Mouse (Mus musculus) limb, embryonic 15.5 days (tissue): ENCODE data around the gene Syne2. TPM values are rescaled to one million over a fixed set of nuclear protein-coding genes. Genes with fewer than 3 reads are reported as not detected.

Source experiments
- ATAC-seq: fragments of 200-750 bp; cut with Nextera tagmentation; 2 replicates; pipeline ENCODE4 v1.8.0; 2017; ENCODE audit warnings: low read depth, moderate TSS enrichment; ENCODE audit not compliant: insufficient number of reproducible peaks, low FRiP score, low TSS enrichment
- H3K27ac ChIP-seq: fragments of 300-500 bp; sonication (generic); 2 replicates; pipeline ENCODE4 v1.5.1; 2015; ENCODE audit warnings: moderate library complexity, mild to moderate bottlenecking, inconsistent platforms
- H3K27me3 ChIP-seq: fragments of 300-500 bp; sonication (generic); 2 replicates; pipeline ENCODE4 v1.6.1; 2015; ENCODE audit warnings: inconsistent platforms
- H3K36me3 ChIP-seq: fragments of 300-500 bp; sonication (generic); 2 replicates; pipeline ENCODE4 v1.6.1; 2015; ENCODE audit warnings: inconsistent platforms
- H3K4me1 ChIP-seq: fragments of 300-500 bp; sonication (generic); 2 replicates; pipeline ENCODE4 v1.6.1; 2015; ENCODE audit warnings: inconsistent platforms
- H3K4me2 ChIP-seq: fragments of 300-500 bp; sonication (generic); 2 replicates; pipeline ENCODE4 v1.6.1; 2015; ENCODE audit warnings: mild to moderate bottlenecking, inconsistent platforms
- H3K4me3 ChIP-seq: fragments of 300-500 bp; sonication (generic); 2 replicates; pipeline ENCODE4 v1.5.1; 2015; ENCODE audit warnings: mild to moderate bottlenecking, inconsistent platforms
- H3K9ac ChIP-seq: fragments of 300-500 bp; sonication (generic); 2 replicates; pipeline ENCODE4 v1.6.1; 2015; ENCODE audit warnings: inconsistent platforms
- H3K9me3 ChIP-seq: fragments of 300-500 bp; sonication (generic); 2 replicates; pipeline ENCODE4 v1.6.1; 2016; ENCODE audit warnings: inconsistent platforms
- WGBS: fragments of 180-500 bp; shearing (Covaris S2); methylation state at CpG from one replicate; pipeline ENCODE4 v1.1.7; 2015; 5-methylcytosine and 5-hydroxymethylcytosine counted together
- polyA plus RNA-seq: library from polyadenylated mRNA; unstranded; fragments of >200 nt; fragmentation: Nextera tagmentation; extraction: Ambion mirVana; gene quantifications from 2 replicates; pipeline ENCODE4 v1.2.1, GENCODE M21; 2015

The Syne2 gene
- polyA plus RNA-seq, 1 experiment from 2014 or later, result 45.9 TPM

DNA sequence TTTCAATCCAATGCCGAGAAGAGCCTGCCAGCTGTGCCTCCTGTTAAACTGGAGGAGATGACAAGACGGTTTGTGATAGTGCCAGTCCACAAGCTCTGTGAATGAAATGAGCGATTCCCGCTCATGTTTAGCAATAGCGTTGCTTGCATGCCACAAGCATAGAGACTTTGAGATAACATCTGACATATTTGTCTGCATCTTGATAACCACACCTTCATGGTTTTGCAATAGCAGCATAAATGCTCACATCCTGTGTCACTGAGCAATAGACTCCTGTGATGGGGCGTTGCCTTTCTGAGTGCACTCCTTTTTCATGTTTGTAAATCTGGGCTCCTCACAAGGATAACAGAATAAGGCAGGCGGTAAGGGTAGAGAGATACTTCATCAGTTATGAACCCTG is 87.4 kb downstream of the Syne2 start:
- Histone ChIP-seq H3K4me2 (no peak overlapping the region), H3K9ac (no peak overlapping the region), H3K4me3 (no peak overlapping the region), H3K4me1 (no peaks in the 10 kb centered on the region), H3K9me3 (no peaks in the 10 kb centered on the region), H3K27me3 (no peaks in the 10 kb centered on the region), H3K27ac (no peak overlapping the region), H3K36me3 (peaks cover 11% of the 10 kb centered on the region)
- WGBS, result 80% methylated on average over 7 of the region's 7 CpGs
- no peak for ATAC-seq

DNA sequence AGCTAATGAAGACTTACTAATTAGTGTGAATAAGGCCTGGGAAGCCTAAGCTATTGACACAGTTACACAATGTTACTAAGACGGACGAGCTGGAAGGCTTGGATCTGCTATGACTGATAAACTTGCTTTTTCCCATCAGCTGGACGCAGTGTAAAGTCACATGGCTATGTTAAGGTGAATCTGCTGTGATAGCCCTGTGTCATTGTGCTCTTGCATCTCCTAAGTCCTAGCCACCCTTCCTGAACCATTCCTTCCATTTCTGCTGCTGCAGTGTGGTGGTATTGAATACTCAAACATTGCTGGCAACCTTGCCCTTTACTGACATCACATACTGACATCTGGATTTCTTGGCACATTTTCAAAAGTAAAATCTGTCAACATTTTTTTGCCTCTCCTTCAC is 90.5 kb downstream of the Syne2 start:
- H3K4me1 ChIP-seq, result no peaks in the 10 kb centered on the region
- peaks cover 23% of the 10 kb centered on the region for H3K36me3 ChIP-seq
- no peak overlapping the region for H3K27ac ChIP-seq
- no peak overlapping the region for H3K4me3 ChIP-seq
- no peak overlapping the region for H3K4me2 ChIP-seq
- ATAC-seq, result no peak
- 89% methylated on average over 3 of the region's 3 CpGs for WGBS
- H3K9ac ChIP-seq, result no peak overlapping the region
- no peaks in the 10 kb centered on the region for H3K27me3 ChIP-seq
- H3K9me3 ChIP-seq, result no peaks in the 10 kb centered on the region

GRCm38 (mm10) chr12:75915694-75916093 is 97.8 kb downstream of the Syne2 start:
- Histone ChIP-seq H3K4me1 (no peaks in the 10 kb centered on the region), H3K4me2 (no peak overlapping the region), H3K4me3 (no peak overlapping the region), H3K9me3 (no peaks in the 10 kb centered on the region), H3K36me3 (peaks cover 22% of the 10 kb centered on the region; the same call in 1 of the 2 replicates), H3K27ac (no peak overlapping the region), H3K9ac (no peak overlapping the region), H3K27me3 (no peaks in the 10 kb centered on the region)
- ATAC-seq, result no peak
- WGBS, result 87% methylated on average over 5 of the region's 5 CpGs

GRCm38 (mm10) chr12:75918415-75918814 is 100.5 kb downstream of the Syne2 start:
- 64% methylated on average over 2 of the region's 2 CpGs for WGBS
- H3K4me1 ChIP-seq, result no peaks in the 10 kb centered on the region
- no peak for ATAC-seq
- no peak overlapping the region for H3K9ac ChIP-seq
- H3K4me3 ChIP-seq, result no peak overlapping the region
- no peaks in the 10 kb centered on the region for H3K27me3 ChIP-seq
- H3K27ac ChIP-seq, result no peak overlapping the region
- H3K4me2 ChIP-seq, result no peak overlapping the region
- H3K9me3 ChIP-seq, result no peaks in the 10 kb centered on the region
- peaks cover 17% of the 10 kb centered on the region; the same call in 1 of the 2 replicates for H3K36me3 ChIP-seq

GRCm38 (mm10) chr12:75918914-75919313 is 101.0 kb downstream of the Syne2 start:
- H3K36me3 ChIP-seq, result peaks cover 17% of the 10 kb centered on the region; the same call in 1 of the 2 replicates
- ATAC-seq, result no peak

DNA sequence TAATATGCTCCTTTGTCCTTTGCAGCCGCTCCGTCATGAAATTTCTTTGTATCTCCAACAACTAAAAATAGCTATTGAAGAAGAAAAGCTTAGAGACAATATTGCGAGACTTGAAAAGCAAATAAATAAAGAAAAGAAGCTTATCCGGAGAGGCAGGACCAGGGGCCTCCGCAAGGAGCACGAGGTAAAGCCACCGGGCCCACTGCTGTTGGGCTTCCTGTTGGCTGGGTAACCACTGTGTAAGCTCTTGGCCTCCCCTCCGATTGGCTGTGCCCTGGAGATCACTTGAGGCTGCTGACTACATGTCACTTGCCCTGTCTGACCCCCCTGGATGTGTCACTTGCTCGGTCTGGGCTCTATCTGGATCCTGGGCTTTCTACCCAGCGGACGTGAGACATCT is 105.0 kb downstream of the Syne2 start:
- no peak for ATAC-seq
- H3K4me1 ChIP-seq, result no peaks in the 10 kb centered on the region
- WGBS, result 84% methylated on average over 11 of the region's 11 CpGs
- H3K27ac ChIP-seq, result no peak overlapping the region
- H3K27me3 ChIP-seq, result no peaks in the 10 kb centered on the region
- H3K9me3 ChIP-seq, result no peaks in the 10 kb centered on the region
- H3K4me2 ChIP-seq, result no peak overlapping the region
- H3K4me3 ChIP-seq, result no peak overlapping the region
- H3K9ac ChIP-seq, result no peak overlapping the region
- H3K36me3 ChIP-seq, result peaks cover 46% of the 10 kb centered on the region

More at GRCm38 (mm10) chr12:75918914-75919313, 101.0 kb downstream of the Syne2 start:
- H3K27me3 ChIP-seq, result no peaks in the 10 kb centered on the region
- no peak overlapping the region for H3K9ac ChIP-seq
- no peaks in the 10 kb centered on the region for H3K4me1 ChIP-seq
- no peak overlapping the region for H3K4me3 ChIP-seq
- H3K9me3 ChIP-seq, result no peaks in the 10 kb centered on the region
- no peak overlapping the region for H3K27ac ChIP-seq
- H3K4me2 ChIP-seq, result no peak overlapping the region
- 60% methylated on average over 6 of the region's 6 CpGs for WGBS

DNA sequence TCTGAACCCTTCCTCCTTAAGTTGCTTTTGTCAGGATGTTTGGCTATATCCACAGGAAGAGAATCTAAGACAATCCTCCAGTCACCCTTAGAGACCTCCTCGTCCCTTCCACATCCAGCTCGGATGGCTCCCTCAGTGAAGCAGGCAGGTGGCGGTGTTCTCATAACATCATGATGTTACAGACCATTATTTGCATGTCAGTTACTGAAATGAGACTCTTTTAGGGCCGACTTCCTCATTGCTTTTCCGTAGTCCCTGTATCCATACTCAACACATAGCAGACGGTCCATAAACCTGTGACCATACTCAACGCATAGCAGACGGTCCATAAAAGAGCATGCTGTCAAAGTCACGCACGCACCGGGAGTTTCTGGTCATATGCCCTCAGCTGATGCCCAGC is 106.9 kb downstream of the Syne2 start:
- 86% methylated on average over 11 of the region's 11 CpGs for WGBS
- H3K4me3 ChIP-seq, result no peak overlapping the region
- H3K9ac ChIP-seq, result no peak overlapping the region
- H3K9me3 ChIP-seq, result no peaks in the 10 kb centered on the region
- H3K36me3 ChIP-seq, result peaks cover 45% of the 10 kb centered on the region
- H3K27ac ChIP-seq, result no peak overlapping the region
- H3K27me3 ChIP-seq, result no peaks in the 10 kb centered on the region
- ATAC-seq, result no peak
- no peak overlapping the region for H3K4me2 ChIP-seq
- H3K4me1 ChIP-seq, result no peaks in the 10 kb centered on the region

GRCm38 (mm10) chr12:75927596-75927995 is 109.7 kb downstream of the Syne2 start:
- Histone ChIP-seq H3K9me3 (no peaks in the 10 kb centered on the region), H3K27me3 (no peaks in the 10 kb centered on the region), H3K4me3 (no peak overlapping the region), H3K9ac (no peak overlapping the region), H3K36me3 (peaks cover 52% of the 10 kb centered on the region), H3K4me2 (no peak overlapping the region), H3K4me1 (no peaks in the 10 kb centered on the region), H3K27ac (no peak overlapping the region)
- no peak for ATAC-seq
- WGBS, result 71% methylated on average over 1 of the region's 1 CpGs

DNA sequence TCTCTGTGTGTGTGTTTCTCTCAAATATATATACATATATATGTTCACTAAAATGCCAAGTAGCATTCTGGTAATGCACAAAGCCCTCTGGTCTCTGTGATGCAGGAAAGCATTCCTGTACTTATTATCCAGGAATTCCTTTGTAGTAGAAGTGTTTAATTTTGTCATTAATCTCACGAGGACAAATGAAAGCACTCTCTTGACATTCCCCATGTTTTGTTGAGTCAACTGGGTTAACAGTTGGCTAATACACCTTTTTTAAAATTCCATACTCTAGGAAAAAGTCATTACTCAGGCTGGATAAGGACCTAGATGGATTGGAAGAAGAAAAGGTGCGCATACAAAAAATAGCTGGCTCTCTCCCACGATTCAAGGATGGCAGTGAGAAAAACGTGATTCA is 115.6 kb downstream of the Syne2 start:
- no peaks in the 10 kb centered on the region for H3K9me3 ChIP-seq
- H3K9ac ChIP-seq, result no peak overlapping the region
- H3K36me3 ChIP-seq, result peaks cover 34% of the 10 kb centered on the region
- H3K27me3 ChIP-seq, result no peaks in the 10 kb centered on the region
- WGBS, result 80% methylated on average over 4 of the region's 4 CpGs
- H3K27ac ChIP-seq, result no peak overlapping the region
- ATAC-seq, result no peak
- H3K4me3 ChIP-seq, result no peak overlapping the region
- no peak overlapping the region for H3K4me2 ChIP-seq
- H3K4me1 ChIP-seq, result no peaks in the 10 kb centered on the region

GRCm38 (mm10) chr12:75951328-75951727 is 133.4 kb downstream of the Syne2 start:
- Histone ChIP-seq H3K9ac (no peak overlapping the region), H3K36me3 (peaks cover 21% of the 10 kb centered on the region), H3K9me3 (no peaks in the 10 kb centered on the region), H3K4me2 (no peak overlapping the region), H3K4me3 (no peak overlapping the region), H3K27me3 (no peaks in the 10 kb centered on the region), H3K4me1 (no peaks in the 10 kb centered on the region), H3K27ac (no peak overlapping the region)
- no peak for ATAC-seq
- 57% methylated on average over 5 of the region's 5 CpGs for WGBS

- no peak for ATAC-seq
- WGBS, result 92% methylated on average over 1 of the region's 1 CpGs
- no peaks in the 10 kb centered on the region for H3K4me1 ChIP-seq
- H3K27ac ChIP-seq, result no peak overlapping the region
- H3K27me3 ChIP-seq, result no peaks in the 10 kb centered on the region
- H3K4me3 ChIP-seq, result no peak overlapping the region
- H3K4me2 ChIP-seq, result no peak overlapping the region
- no peaks in the 10 kb centered on the region for H3K9me3 ChIP-seq
- no peak overlapping the region for H3K9ac ChIP-seq
- peaks cover 18% of the 10 kb centered on the region for H3K36me3 ChIP-seq
Observed at GRCm38 (mm10) chr12:75952011-75952410, 134.1 kb downstream of the Syne2 start.

DNA sequence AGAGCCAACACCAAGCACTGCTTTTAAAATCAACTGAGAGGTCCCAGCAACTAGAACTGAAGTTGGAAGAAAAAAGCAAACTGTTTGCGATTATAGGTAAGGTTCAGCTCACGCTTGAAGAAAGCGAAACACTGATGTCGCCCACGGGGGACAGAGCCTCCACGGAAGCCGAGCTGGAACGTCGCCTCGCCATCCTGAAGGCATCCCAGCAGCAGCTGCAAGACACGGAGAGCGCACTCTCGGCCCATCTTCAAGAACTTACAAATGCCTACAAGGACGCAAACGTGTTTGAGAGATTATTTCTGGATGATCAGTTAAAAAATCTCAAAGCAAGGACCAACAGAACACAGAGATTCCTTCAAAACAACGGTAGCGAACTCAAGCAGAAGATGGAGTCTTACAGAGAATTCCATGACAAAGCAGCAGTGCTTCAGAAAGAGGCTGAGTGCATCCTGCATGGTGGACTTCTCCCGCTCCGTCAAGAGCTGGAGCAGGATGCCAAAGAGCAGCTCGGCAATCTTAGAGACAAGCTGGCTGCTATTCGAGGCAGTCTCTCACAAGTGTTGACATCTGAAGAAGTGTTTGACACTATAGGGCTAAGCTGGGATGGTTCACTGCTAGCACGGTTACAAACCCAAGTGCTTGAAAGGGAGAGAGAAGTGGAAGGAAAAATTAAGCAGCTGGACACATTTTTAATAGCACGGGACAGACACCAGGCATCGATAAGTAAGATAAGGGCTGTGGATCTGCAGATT is 148.7 kb downstream of the Syne2 start:
- ATAC-seq, result no peak

More for the DNA sequence above, 148.7 kb downstream of the Syne2 start:
- H3K9ac ChIP-seq, result no peak overlapping the region
- peaks cover 33% of the 10 kb centered on the region for H3K36me3 ChIP-seq
- H3K4me2 ChIP-seq, result no peak overlapping the region
- WGBS, result 95% methylated on average over 24 of the region's 24 CpGs
- H3K4me1 ChIP-seq, result no peaks in the 10 kb centered on the region
- H3K4me3 ChIP-seq, result no peak overlapping the region
- H3K9me3 ChIP-seq, result no peaks in the 10 kb centered on the region
- H3K27ac ChIP-seq, result no peak overlapping the region
- H3K27me3 ChIP-seq, result no peaks in the 10 kb centered on the region
